Mouse (Mus musculus): Measurements from ENCODE around the gene Naa30. TPM values are rescaled to one million over a fixed set of nuclear protein-coding genes. Genes with fewer than 3 reads are reported as not detected.

The Naa30 gene
- polyA plus RNA-seq (2012; ENCODE audit: low replicate concordance), result 9.1 and 12.1 TPM in 2 replicates

DNA sequence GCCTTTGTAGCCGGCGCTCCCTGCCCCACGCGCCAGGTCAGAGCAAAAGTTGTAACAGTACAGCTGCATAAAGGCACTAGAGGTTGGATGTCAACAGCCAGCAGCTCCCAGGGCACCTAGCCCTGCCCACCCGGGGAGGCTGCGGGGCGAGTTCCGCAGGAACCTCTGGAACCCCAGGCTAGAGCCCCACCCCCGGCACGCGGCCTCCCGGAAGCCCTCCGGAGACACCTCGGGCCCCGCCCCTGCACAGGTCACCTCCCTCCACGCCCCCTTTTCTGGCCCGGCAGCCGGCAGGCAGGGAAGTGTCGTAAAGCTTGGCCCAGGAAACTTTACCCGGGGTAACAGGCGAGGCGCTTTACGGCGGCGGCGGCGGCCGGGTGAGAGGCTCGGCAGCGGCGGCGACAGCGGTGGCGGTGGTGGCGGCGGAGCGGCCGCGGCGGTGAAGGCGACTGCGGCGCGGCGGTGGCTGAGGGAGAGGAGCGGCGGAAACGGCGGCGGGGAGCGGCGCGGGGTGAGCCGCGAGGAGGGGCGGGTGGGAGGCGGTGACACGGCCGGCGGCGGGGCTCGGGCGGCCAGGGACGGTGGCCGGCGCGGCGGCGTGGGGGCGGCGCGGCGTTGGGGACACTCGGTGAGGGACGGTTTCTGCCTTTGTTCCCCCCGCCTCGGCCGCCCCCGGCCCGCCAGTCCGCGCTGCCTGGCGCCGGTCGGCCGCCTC is at the start of gene Naa30:
Gene Naa30 (plus strand): TSS at position 360 of the 715 bp plus-strand sequence.

Other genes starting within 250 kb of the Naa30 start
- gene Ap5m1, start 106.1 kb upstream of the Naa30 start, polyA plus RNA-seq (2012; ENCODE audit: low replicate concordance), result 0.80 and 7.0 TPM in 2 replicates
- gene Exoc5, start 105.6 kb upstream of the Naa30 start, polyA plus RNA-seq (2012; ENCODE audit: low replicate concordance), result 3.9 and 10.6 TPM in 2 replicates
- not detected in 2 replicates for gene ccdc198, start 73.2 kb downstream of the Naa30 start, polyA plus RNA-seq (2012; ENCODE audit: low replicate concordance)